1 mouse cellular context compared by ENCODE assay signal in the genomic region with DNA sequence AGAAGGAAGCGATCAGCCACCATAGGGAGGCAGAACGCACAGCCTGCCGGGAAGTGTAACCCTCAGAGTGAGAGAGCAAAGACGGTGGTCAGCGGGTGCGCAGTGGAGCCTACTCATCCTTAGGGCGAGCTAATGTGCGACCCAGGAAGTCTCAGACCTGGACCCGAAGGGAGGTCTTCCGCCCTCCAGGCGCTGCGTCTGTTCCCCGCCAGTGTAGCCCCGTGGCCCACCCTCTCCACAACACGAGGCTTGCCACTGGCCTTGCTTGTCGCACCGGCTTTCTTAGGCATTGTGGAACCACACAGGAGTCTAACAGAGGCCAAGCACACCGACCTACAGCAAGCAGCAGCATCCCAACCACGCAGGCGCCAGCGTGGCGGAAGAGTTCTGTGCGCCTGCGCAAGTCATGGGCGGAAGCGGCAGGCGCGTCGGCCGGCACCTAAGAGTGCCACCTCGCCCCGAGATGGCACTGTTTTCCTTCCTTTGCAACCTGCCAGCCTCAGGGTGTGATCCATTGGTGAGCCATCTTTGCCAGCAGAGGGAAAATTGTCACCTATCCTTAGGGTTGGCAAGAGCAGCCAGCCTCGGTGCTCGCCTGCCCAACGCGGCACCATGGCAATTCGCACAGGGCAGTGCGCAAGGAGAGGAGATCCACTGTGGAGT.
TF ChIP-seq lines count a peak whose summit lies in the region.

Gene 3110040N11Rik, minus strand, starts transcription at position 384 of the 663 bp plus-strand sequence.

TF ChIP-seq in MEL, 35 proteins besides CTCF, POLR2A, EP300 and RAD21 (continued from another document):
- TF ChIP-seq POLR2AphosphoS2 (IDR thresholded peaks at IDR 0.05; ENCODE audit: low read length) = peak; percentile 96
- TF ChIP-seq UBTF (IDR thresholded peaks at IDR 0.05; ENCODE audit: borderline replicate concordance, insufficient read depth, low read depth, low read length) = no peak
- no peak for TF ChIP-seq MYB (IDR thresholded peaks at IDR 0.05; ENCODE audit: low read depth, low read length)
- 0 out of 2 replicates have a peak, but pooled peaks have one; percentile 46 for TF ChIP-seq MAZ (IDR thresholded peaks at IDR 0.05; ENCODE audit: low read depth, low read length)
- peak; percentile 53; the same call in 1 of the 2 replicates for TF ChIP-seq E2F4 (IDR thresholded peaks at IDR 0.05; ENCODE audit: borderline replicate concordance, low read depth, low read length)
- TF ChIP-seq ZMIZ1 (IDR thresholded peaks at IDR 0.05; ENCODE audit: low read depth, low read length) = peak; percentile 76
- TF ChIP-seq SMC3 (IDR thresholded peaks at IDR 0.05; ENCODE audit: low read depth, low read length) = peak; percentile 9; the same call in 1 of the 2 replicates
- no peak for TF ChIP-seq CHD2 (IDR thresholded peaks at IDR 0.05; ENCODE audit: low read length)
- no peak for TF ChIP-seq MEF2A (IDR thresholded peaks at IDR 0.05; ENCODE audit: extremely low read depth, insufficient replicate concordance, low read depth, low read length, poor library complexity, severe bottlenecking)
- peak; percentile 40; the same call in 1 of the 2 replicates for TF ChIP-seq JUND (IDR thresholded peaks at IDR 0.05; ENCODE audit: low read depth, low read length)
- no peak for TF ChIP-seq ZKSCAN1 (IDR thresholded peaks at IDR 0.05; ENCODE audit: low read depth, low read length)
- TF ChIP-seq MAFK (IDR thresholded peaks at IDR 0.05; ENCODE audit: borderline replicate concordance, low read depth, low read length) = no peak
- TF ChIP-seq RCOR1 (IDR thresholded peaks at IDR 0.05; ENCODE audit: low read depth, low read length) = no peak
TF ChIP-seq in MEL: peak in this region for 16.
